Mouse (Mus musculus) embryo, embryonic 10 days (tissue): ENCODE data around the gene Prrc2b.

ENCODE experiments used
- DNase-seq: peaks from one replicate; pipeline ENCODE4 v3.0.0-alpha.2; 2015; ENCODE audit warnings: low spot score

The Prrc2b gene

DNA sequence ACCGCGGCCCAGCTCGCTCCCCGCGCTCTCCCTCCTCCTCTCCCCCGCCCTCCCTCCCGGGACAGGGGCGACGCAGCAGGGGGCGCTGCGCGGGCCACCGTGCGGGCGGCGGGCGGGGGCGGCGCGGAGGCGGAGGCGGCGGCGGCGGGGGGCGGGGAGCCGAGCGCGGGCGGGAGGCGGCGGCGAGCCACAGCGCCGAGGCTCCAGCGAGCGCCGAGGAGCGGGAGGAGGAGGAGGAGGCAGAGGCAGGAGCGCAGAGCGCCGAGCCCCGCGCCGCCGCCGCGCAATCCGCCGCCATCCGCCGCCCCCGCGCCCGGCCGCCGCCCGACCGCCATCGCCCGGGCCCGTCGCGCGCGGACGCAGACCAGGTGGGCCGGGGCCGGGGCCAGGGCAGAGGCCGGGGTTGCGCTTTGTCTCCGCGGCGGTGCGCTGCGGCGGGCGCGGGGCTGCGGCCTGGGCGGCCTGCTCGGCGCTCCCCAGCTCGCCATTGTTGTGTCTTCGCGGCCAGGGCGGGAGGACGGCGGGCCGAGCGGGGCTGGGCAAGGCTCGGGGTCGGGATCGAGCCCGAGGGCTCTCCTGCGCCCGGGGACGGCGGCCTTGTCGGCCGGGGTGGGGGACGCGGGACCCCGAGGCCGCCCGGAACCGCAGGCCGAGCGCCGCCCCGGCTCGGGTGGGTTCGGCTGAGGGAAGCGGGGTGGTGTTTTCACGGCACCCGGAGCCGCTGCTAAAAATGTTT is at the start of gene Prrc2b:
Gene Prrc2b (plus strand): TSS at position 159 of the 736 bp plus-strand sequence.
- peak; percentile 79 for DNase-seq

GRCm38 (mm10) chr2:32102944-32103343 is 47.9 kb upstream of the Prrc2b start:
- DNase-seq, result no peak

GRCm38 (mm10) chr2:32103557-32103956 is 47.3 kb upstream of the Prrc2b start:
- DNase-seq, result no peak

- no peak for DNase-seq
These were observed 46.8 kb upstream of the Prrc2b start for GRCm38 (mm10) chr2:32104122-32104521.

DNA sequence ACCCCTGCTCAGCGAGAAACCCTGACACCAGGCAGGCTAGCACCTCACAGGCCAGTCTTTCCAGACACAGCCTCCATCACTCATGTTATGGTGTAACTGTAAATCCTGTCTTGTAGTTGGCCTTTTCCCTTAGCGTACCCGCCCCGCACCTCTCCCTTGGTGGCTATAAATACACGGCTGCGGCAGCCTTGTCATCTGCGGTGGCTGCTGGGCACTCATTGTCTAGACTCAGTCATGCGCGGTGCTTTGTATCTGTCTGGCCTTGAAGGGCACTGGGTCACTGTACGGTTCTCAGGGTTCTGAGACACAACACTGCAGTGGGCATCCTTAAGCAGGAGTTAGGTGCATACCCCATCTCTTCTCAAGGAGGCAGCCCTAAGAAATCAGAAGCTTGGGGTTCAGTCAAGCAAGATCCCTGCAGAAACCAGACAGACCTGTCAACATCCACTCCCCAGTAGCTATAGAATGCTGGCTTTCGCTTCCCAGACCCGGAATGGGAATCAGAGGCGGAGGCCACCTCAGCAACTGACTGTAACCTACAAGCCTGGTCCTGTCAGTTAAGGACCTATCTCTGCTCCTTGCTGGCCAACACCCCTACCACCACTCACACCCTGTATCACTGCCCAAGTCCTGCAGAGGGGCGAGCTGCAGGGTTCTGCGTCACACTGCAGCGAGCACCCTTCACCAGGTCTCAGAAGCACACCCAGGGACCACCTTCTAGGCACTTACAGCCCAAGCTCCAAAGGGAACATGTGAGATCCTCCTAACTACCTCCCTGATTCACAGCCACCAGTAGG is 45.6 kb upstream of the Prrc2b start:
- no peak for DNase-seq

- DNase-seq, result no peak
These were observed 45.0 kb upstream of the Prrc2b start for GRCm38 (mm10) chr2:32105930-32106329.

- DNase-seq, result no peak
These were observed 39.6 kb upstream of the Prrc2b start for GRCm38 (mm10) chr2:32111268-32111667.

- DNase-seq, result no peak
These were observed 38.3 kb upstream of the Prrc2b start for GRCm38 (mm10) chr2:32112548-32112947.

GRCm38 (mm10) chr2:32115851-32116268 is 35.0 kb upstream of the Prrc2b start:
- no peak for DNase-seq

- DNase-seq, result no peak
These were observed 30.8 kb upstream of the Prrc2b start for GRCm38 (mm10) chr2:32119802-32120750.

DNA sequence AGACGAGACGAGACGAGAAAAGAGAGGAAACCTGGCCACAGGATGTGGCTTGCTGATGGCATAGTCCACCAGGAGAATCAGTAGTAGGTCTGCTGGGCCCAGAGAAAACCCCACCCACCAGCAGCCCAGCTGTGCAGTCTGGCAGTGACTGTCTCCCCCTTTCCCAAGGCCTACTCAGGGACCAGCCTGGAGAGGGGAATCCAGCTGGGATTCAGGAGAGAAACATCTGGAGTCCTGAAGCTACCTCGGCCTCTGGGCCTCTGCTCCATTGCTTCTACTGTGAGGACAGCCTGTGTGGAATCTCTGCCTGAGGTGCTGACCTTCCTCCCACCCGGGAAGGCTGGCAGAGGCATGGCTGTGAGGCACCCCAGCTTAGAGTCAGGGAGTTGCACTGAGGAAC is 29.7 kb upstream of the Prrc2b start:
- DNase-seq, result no peak

- no peak for DNase-seq
These were observed 29.1 kb upstream of the Prrc2b start for GRCm38 (mm10) chr2:32121785-32122184.

GRCm38 (mm10) chr2:32127653-32128535 is 23.0 kb upstream of the Prrc2b start:
- DNase-seq, result peak; percentile 44

- no peak for DNase-seq
These were observed 22.4 kb upstream of the Prrc2b start for GRCm38 (mm10) chr2:32128536-32128841.

DNA sequence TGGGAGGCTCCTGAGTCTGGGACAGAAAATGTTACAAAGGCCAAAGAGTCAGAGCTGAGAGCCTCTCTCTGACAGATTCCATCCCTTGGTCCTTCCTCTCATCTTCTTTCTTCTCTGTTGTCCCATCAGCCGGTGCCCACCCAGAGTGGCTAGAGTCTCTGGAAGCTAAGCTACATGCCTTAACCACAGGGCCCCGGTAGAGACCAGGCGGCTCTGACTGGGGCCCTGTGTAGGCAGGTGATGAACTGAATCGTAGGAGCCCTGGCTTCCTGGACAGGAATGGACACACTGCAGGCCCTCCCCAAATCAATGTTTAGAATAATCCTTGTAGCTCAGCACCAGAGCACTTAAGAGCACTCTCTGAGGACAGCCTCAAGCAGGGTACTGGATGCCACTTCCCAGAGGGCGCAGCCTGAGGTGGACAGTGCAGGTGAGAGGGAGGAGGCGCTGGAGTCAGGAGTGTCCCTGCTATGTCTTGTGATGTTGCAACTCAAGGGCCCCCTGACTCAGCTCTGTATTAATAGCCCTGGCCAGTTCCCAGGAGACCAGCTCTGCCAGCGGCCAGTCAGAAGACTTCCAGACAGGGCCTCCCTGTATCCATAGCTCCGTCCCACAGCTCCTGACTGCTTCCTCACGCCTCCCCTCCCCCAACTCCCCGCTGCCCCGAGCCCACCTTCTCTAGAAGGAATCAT is 21.4 kb upstream of the Prrc2b start:
- no peak for DNase-seq

DNA sequence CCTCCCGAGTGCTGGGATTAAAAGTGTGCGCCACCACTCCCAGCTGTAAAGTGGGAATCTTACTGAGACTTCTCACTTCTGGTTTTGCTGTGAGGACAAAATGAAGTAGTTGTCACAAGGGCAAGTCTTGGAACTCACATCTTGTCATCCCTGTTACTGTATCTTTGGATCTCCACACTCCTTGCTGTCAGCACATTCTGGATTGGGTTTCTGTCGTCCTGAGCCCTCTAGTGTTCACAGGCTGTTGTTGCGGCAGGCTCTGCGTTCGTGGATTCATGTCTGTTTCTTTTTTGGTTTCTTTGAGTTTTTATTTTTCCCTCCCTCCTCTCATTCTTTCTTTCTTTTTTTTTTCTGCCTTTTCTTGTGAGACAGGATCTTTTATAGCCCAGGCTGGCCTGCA is 20.4 kb upstream of the Prrc2b start:
- peak; percentile 81 for DNase-seq

GRCm38 (mm10) chr2:32131205-32131834 is 19.6 kb upstream of the Prrc2b start:
- no peak for DNase-seq

GRCm38 (mm10) chr2:32131866-32132566 is 18.9 kb upstream of the Prrc2b start:
- DNase-seq, result no peak

- peak; percentile 89 for DNase-seq
These were observed 18.3 kb upstream of the Prrc2b start for GRCm38 (mm10) chr2:32132567-32132992.

DNA sequence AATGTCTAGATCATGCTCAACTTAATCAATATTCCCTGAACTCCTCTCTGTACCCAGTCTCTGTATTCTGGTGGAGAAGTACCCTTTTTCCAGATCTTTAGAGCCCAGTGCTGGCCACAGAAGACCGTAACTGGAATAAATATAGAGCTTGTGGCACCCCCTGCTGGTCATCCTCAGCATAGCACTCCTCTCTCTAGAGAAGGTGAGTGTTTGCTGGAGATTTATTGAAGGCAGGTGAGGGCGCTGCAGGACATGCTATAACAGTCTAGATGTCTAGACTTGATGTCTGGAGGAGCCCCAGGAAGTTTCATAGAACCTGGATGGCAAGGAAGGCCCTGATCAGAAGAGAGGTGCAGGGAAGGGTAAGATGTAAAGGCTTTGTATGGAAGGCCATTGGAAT is 16.8 kb upstream of the Prrc2b start:
- peak; percentile 80 for DNase-seq
